ENCODE assay signal across 8 mouse cellular contexts in the genomic region with DNA sequence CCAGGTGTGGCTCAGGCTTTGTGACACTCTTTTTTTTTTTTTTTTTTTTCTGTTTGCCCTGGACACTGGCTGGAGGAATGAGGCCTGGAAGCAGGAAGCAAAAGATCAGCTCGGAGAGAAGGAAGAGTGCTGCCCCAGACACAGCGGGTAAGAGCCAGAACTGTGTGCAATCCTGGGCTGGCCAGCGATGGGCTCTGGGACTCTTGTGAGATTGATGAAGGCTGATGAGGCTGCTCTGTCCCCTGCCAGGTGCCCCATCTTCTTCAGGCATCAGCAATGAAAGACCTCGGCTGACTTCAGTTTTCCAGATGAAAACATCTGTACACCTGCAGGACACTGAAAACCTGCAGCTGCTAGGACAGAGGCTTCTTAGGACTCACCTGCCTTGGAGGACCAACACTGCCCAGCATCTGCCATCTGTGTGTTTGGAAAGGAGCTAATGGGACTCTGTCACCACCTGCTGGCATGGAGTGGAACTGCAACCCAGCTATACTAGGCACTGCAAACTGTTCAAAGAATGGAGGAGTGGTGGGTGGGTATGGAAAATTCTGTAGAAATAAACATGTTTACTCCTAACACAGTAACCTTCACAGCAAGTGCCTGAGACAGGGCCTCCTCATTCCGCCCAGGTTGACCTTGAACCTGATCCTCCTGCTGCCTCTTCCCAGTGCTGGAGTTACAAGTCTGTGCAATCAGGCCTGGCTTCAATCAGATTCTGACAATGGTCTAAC. TPM values are rescaled to one million over a fixed set of nuclear protein-coding genes. Genes with fewer than 3 reads are reported as not detected.
DNase-seq lines count a peak whose midpoint lies in the region; ATAC-seq and TF ChIP-seq lines count a peak whose summit lies in the region.

No protein-coding gene starts in this region.

- TF ChIP-seq CTCF in left cerebral cortex, adult 2 months (IDR thresholded peaks at IDR 0.05) = peak; percentile 96

- peak; percentile 70 for ATAC-seq in activated CD4-positive, CD25-positive, alpha-beta regulatory T cell, adult 4 months
- peak; percentile 95 for ATAC-seq in megakaryocyte, adult 5-6 weeks (ENCODE audit: poor library complexity, severe bottlenecking)

- H3K4me3 ChIP-seq in left cerebral cortex, adult 2 months = no peak overlapping the region

- DNase-seq in cerebellum, postnatal 4 days (ENCODE audit: low spot score in 2 of 2) = peak; percentile 80 to 88
- DNase-seq in frontal cortex, postnatal 36 days (ENCODE audit: low spot score in 2 of 2) = peak; percentile 87 to 88
- peak; percentile 90 for DNase-seq in induced T-regulatory cell, adult 2 months (ENCODE audit: low read depth)
- DNase-seq in left cerebral cortex, adult 2 months (ENCODE audit: extremely low spot score in 1 of 2, low spot score in 2 of 2) = peak; percentile 81 to 86
- DNase-seq in right cerebral cortex, postnatal 10 days (ENCODE audit: low spot score in 2 of 2) = peak; percentile 83 to 90
- peak; percentile 52 for DNase-seq in yolk sac, embryonic 10.5 days (ENCODE audit: low spot score)

- peak overlapping the region; percentile 61 for H3K27ac ChIP-seq in left cerebral cortex, adult 2 months

- intact Hi-C loops in left cerebral cortex, adult 2 months (cut with DNase I) = loop anchor here (2.0 to 5.0 kb wide), 2 partner anchors 123 to 222 kb away; no protein-coding TSS in a partner anchor

RNA-seq across cellular contexts. Expression of gene Emc10, which starts 11.3 kb away (rescaled TPM):
- 10 to 100 TPM; 23.7 to 25.6 TPM for polyA plus RNA-seq in activated CD4-positive, CD25-positive, alpha-beta regulatory T cell, adult 4 months (2017; shearing (Covaris generic))
- total RNA-seq in left cerebral cortex, adult 2 months (2021) = 100 to 1,000 TPM; 192 to 201 TPM
- 42.4 and 47.4 TPM in 2 replicates for total RNA-seq in megakaryocyte, adult 5-6 weeks (2015)
- 23.1 and 27.4 TPM in 2 replicates for total RNA-seq in megakaryocyte, adult 5-6 weeks (2017)

RNA-seq across cellular contexts. Expression of gene Fam71e1, which starts 11.4 kb away (rescaled TPM):
- 1 to 10 TPM; 3.3 to 4.0 TPM for polyA plus RNA-seq in activated CD4-positive, CD25-positive, alpha-beta regulatory T cell, adult 4 months (2017; shearing (Covaris generic))
- 10 to 100 TPM; 15.5 to 21.0 TPM for total RNA-seq in left cerebral cortex, adult 2 months (2021)
- 1.7 and 2.0 TPM in 2 replicates for total RNA-seq in megakaryocyte, adult 5-6 weeks (2015)
- total RNA-seq in megakaryocyte, adult 5-6 weeks (2017) = 0.12 TPM in 1 of 2 replicates, not detected in the other

RNA-seq across cellular contexts. Expression of gene Josd2, which starts 17.2 kb away (rescaled TPM):
- polyA plus RNA-seq in activated CD4-positive, CD25-positive, alpha-beta regulatory T cell, adult 4 months (2017; shearing (Covaris generic)) = 10 to 100 TPM; 39.9 to 67.9 TPM
- total RNA-seq in left cerebral cortex, adult 2 months (2021) = 10 to 100 TPM; 72.3 to 86.6 TPM
- 18.2 and 20.3 TPM in 2 replicates for total RNA-seq in megakaryocyte, adult 5-6 weeks (2015)
- 12.5 and 14.0 TPM in 2 replicates for total RNA-seq in megakaryocyte, adult 5-6 weeks (2017)

RNA-seq across cellular contexts. Expression of gene Aspdh, which starts 19.8 kb away (rescaled TPM):
- not detected for polyA plus RNA-seq in activated CD4-positive, CD25-positive, alpha-beta regulatory T cell, adult 4 months (2017; shearing (Covaris generic))
- total RNA-seq in left cerebral cortex, adult 2 months (2021) = 10 to 100 TPM in 1 of 2 experiments, 1 to 10 TPM in 1; 9.8 to 10.0 TPM
- total RNA-seq in megakaryocyte, adult 5-6 weeks (2015) = not detected in 2 replicates
- total RNA-seq in megakaryocyte, adult 5-6 weeks (2017) = not detected in 2 replicates

RNA-seq across cellular contexts. Expression of gene Mybpc2, which starts 39.5 kb away (rescaled TPM):
- not detected for polyA plus RNA-seq in activated CD4-positive, CD25-positive, alpha-beta regulatory T cell, adult 4 months (2017; shearing (Covaris generic))
- under 1 TPM in 1 of 2 experiments, not detected in 1; 0.29 TPM for total RNA-seq in left cerebral cortex, adult 2 months (2021)
- total RNA-seq in megakaryocyte, adult 5-6 weeks (2015) = not detected in 2 replicates
- total RNA-seq in megakaryocyte, adult 5-6 weeks (2017) = not detected in 2 replicates

Comparison
In these comparisons a context has a peak if more than half of its experiments do, and no peak if none do; other contexts are left out.
1. RNA of gene Fam71e1, which starts 11.4 kb away (total RNA-seq): 15.5 to 21.0 TPM in left cerebral cortex, adult 2 months; 0.12 to 2.0 TPM in megakaryocyte, adult 5-6 weeks; every median in the first group is over 4 times any median in the second.
2. Peak in every context shown above with its lines, with median percentiles within 50 percentile points of each other: DNase-seq.